Mouse (Mus musculus): ENCODE results near the gene Tspan18.

The Tspan18 gene

DNA sequence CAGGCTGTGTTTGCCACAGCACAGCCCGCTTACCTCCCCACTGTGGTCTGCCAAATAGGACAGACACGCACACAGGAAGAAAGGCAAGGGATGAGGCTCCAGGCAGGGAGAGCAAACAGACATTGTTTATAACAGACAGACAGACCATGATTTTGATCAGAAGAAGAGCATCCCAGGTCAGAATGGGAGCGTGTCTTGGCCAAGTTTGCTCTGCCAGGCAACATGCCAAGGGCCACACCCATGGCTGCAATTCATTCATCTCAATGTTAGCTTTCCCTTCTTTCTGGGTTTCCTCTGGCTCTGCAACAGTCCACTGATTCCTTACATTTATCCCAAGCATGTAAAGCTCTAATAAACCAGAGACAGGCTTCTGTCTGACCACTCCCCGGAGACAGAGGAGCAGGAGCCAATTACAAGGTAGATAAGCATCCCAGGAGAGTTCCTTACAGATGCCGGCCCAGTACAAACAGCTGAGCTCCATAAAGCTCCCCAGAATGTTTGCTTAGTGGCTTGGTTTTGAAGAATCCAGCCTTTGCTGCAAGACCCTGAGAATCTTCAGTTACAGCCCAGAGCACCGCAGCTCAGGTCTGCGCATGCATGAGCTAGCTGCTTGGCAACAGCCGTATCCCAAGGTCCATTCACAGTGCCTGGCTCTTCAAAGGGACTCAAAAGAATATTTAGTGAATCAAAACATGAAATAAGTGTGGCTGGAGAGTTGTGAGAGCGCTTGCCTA is 5.2 kb upstream of the Tspan18 start:
- DNase-seq (ENCODE audit: low spot score in 2 of 2): no peak

DNA sequence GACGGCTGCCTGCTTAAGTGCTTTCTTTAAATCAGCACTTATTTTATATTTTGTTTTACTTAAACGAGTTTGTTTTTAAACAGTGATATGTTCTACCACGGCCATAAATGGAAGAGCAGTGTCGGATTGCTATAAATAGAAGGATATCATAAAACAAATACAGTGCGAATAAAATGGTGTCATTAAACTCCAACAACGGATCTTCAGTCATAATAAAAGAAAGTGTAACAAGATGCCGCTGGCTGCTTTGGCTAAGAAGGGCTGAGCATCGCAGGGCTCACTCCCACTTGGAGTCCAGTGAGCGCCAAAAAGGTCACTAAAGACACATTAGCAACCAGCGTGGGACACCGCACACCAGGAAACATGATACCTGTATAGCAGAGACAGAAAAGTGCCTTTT is 1.7 kb upstream of the Tspan18 start:
- no peak for DNase-seq (ENCODE audit: low spot score in 2 of 2)

DNA sequence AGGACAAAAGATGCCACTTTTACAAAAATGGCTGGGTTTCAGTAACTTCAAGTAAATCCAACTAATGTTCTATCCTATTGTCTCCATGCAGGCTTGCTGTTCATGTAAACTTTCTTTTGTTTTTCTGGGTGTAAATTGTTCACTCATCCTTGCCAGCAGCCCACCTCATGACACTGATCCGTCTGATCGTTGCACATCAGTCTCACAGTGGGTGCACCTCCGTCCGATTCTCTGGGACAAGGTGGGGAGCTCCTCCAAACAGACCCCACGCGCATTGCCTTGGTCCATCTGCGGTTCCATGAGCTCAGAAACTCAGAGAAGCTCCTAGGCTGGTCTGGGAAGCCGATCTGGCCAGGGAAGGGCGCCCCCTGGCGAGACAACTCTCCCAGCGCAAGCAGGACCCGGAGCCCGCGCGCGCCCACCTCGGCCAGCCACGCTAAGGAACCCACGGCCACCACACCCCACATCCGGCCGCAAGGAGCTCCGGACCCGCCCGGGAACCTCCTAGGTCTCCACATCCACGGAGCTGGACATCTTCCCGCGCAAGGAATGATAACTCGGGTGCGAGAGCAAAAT is 976 bp downstream of the Tspan18 start:
- DNase-seq (ENCODE audit: low spot score in 2 of 2): peak in 1 of 2 experiments; percentile 63

DNA sequence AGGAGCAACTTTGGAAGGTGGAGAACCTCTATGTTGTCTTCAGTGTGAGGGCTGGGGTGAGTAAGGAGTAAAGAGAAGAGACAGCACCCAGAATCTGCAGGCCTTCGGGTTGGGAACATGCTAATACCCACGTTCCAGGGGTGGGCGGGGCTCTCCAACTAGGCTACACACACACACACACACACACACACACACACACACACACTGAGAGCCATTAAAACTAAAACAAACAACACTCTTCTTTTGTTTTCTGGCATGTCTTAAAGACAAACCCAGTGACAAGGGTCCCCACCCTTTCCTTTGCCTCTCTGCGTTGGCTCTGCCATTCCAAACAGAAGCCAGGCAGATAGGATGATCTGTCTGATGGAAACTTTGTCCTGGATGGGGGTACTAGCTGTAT is 2.0 kb downstream of the Tspan18 start:
- no peak for DNase-seq (ENCODE audit: low spot score in 2 of 2)

DNA sequence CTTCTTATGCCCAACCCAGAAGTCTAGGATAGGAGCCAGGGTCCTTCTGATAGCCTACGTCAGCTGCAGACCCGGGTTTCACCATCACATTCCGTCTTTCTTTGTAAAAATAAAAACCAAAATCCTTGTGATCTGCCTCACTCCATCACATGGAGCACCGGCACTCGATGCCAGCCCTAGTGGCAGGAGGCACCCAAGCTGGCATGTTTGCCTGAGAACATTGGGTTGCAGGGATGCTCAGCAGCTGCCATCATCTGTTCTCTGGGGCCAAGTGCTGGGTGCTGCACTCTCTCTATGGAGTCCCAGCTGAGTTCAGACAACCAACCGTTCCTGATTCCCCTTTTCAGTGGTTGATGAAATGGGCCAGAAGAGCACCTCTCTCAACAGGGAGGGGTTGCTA is 3.2 kb downstream of the Tspan18 start:
- DNase-seq (ENCODE audit: low spot score in 2 of 2): no peak

DNA sequence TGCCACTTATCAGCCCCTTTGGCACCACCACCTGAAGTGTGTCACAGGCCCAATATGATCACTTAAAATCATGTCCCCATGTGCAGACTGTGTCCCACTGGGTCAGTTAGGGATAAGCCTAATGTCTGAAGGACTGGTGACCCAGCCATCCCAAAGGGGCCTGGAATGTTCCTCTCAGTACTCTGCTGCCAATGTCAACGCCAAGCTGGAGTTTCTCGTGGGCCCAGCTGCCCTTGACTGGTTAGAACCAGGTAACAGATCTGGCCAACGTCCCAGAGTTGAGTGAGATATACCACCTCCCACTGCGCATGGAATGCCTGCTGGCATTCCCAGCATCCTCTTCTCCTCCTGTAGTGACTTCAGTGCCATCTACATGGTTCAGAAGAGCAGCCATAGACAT is 5.2 kb downstream of the Tspan18 start:
- no peak for DNase-seq (ENCODE audit: low spot score in 2 of 2)

DNA sequence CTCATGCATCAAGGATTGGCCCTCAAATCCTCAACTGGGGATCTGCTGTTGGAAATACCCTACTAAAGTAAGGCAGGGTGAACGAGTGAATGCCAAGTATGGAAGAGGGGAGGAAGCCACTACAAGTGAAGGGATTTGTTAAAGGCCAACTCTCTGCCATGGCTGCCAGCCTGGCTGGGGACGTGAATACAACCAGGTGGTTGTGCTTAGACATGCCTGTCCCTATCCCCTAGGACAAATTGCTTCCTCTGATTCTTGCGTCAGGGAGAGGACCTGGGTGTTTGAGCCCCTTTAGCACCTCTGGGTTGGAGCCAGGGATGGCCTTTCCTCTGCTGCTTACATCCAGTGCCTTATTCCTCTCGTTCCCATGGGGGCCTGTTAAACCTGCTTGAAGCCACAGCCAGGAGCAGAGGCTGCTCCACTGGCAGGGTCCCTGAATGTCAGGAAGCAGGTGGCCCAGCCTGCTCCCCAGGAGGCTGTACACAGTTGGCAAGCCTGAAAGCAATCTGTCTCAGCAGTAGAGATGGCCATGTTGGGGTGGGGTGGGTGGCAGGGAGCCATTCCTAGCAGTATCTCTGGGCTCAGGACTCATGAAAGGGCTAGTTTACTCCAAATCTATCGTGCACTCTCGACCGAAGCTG is 6.3 kb downstream of the Tspan18 start:
- no peak for DNase-seq (ENCODE audit: low spot score in 2 of 2)

DNA sequence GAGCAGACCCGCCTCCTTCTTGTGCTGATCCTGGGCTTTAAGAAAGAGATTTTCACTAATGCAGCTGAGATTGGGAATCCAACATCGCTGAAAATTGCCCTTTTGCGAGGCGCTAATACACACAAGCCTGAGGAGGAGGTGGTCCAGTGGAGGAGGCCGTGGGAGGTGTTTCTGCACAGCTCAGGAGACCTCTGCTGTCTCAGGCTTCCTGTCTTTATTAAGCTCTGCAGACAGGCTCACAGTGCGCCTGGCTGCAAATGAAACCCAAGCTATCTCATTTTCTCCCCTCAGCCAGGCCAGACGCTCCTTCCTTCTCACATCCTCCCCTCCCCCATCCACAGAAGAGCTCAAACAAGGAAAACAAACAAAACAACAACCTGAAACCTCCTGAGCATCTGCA is 9.6 kb downstream of the Tspan18 start:
- no peak for DNase-seq (ENCODE audit: low spot score in 2 of 2)

DNA sequence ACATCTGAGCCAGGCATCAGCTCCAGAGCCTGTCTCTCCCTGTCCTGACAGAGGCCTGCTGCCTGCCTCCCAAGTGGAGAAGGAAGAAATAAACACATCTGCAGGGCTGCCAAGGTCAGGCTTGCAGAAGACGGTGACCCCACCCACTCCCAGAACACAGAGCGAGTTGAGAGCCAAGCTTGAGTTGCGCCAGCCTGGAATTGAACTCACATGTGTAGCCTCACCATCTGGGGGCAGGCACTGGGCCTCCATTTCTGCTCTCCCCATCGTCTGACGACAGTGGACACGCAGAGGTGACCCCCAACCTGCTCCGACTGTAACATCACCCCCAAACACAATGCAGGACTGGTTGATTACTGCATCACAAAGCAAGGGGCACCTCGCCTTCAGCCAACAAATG is 12.4 kb downstream of the Tspan18 start:
- no peak for DNase-seq (ENCODE audit: low spot score in 2 of 2)

DNA sequence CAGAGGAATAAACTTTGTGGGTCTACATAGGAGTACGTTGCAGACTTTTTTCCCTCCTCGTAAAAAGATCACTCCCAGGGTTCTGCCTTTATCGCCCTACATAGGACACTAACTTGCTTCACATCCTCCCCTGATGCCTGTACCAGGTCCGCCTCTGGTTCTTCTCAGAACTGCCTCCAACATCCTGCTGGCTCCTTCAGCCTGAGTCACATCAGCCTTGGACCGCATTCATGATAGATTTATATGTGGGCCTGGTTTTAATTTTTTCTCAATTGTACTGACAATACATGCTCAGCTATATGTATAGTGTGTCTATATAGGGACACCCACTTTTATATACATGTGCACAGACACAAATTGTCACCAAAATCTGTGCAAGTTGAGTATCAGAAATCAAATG is 14.0 kb downstream of the Tspan18 start:
- no peak for DNase-seq (ENCODE audit: low spot score in 2 of 2)

DNA sequence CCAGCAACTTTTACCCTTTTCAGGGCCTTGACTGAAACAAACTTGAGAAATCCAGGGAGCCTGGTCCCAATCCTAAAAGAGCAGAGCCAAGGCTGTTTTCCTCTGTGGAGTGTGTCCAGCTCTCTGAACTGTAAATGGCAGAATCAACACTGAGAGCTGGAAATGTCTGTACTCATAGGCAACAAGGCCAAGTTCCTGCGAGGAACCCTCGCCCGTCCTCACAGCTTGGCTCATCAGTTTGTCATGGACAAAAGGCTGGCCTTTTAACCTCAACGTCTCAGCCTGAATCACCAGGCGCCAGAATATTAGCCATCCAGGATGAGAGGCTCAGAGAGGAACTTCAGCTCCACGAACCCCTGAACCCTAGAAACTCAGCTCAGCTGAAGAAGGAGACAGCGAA is 14.7 kb downstream of the Tspan18 start:
- DNase-seq (ENCODE audit: low spot score in 2 of 2): no peak

DNA sequence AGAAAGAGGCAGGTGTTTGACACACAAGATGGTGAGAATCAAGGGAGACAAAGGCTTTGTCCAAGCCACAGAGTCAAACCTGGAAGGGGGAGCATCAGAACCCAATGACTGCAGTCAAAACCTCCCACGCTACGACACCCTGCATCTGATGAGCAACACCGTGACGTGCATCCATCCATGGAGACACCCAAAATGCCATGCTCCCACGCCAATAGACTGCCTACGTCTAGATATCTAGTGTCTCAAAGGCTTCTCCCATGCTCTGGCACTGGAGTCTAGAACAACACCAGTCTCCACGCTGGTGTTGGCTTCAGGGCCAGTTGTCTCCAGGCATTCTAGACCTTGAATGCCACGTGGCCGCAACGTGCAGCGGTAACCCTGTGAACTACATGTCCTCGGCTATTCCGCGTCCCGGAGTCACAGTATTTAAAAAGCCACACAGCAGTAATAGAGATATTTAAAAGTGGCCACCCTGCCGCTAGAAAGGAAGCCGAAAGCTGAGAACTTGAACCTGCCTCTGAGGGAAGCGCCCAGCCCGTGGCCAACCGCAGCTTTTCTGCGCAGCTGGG is 15.4 kb downstream of the Tspan18 start:
- DNase-seq (ENCODE audit: low spot score in 2 of 2): no peak

DNA sequence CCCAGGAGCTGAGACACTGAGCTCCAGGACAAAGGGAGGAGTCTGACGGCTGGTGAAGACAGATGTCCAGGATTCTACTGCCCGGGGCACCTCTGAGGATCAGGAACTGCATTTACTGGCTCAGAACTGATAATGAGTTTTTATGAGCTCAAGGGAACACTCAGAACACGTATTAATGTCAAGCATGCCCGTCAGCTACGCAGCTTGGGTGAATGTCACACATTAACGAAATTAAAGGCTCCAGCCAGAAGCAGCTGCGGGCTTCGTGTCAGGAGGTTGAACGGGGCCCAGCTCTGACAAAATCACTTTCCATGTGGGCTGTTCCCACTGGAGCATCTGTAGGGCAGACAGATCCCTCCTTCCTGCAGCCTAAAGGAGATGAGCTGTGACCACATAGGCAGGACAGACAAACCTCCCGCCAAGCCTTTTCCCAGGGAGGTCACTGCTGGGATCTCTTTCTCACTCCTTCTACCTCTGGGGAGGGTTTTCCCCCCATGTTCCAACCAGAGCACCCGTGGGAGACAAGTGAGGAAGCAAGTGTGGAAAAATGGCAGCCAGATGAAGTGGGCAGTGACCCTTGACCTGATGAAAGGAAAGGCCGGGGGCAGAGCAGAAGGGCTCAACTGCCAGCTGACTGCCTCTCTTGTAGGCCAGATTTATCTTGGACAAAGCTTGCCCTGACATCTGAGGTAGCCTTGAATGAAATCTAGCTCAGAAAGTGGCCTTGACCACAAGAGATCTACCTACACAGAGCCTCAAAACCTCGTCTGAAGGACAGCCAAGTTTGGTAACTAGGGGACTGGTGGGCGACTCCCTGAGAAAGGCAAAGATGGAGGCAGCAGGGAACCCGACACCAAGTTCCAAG is 20.3 kb downstream of the Tspan18 start:
- DNase-seq (ENCODE audit: low spot score in 2 of 2): no peak

DNA sequence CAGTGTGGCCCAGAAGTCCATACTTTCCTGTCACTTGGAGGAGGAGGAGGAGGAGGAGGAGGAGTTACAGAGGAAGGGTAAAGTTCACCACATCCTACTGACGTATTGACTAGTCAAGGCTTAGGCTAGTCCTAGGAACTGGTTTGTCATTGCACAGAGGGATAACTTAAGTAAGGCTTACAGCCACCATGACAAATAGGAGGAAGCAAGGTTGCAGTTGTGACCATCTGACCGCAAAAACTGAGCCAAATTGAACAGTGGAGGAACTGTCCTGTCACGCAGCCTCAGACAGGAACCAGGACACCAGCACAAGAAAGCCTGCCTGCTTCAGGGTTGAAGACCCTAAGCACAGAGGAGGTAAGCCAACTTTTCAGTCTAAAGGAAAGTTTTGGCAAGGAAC is 21.8 kb downstream of the Tspan18 start:
- no peak for DNase-seq (ENCODE audit: low spot score in 2 of 2)

DNA sequence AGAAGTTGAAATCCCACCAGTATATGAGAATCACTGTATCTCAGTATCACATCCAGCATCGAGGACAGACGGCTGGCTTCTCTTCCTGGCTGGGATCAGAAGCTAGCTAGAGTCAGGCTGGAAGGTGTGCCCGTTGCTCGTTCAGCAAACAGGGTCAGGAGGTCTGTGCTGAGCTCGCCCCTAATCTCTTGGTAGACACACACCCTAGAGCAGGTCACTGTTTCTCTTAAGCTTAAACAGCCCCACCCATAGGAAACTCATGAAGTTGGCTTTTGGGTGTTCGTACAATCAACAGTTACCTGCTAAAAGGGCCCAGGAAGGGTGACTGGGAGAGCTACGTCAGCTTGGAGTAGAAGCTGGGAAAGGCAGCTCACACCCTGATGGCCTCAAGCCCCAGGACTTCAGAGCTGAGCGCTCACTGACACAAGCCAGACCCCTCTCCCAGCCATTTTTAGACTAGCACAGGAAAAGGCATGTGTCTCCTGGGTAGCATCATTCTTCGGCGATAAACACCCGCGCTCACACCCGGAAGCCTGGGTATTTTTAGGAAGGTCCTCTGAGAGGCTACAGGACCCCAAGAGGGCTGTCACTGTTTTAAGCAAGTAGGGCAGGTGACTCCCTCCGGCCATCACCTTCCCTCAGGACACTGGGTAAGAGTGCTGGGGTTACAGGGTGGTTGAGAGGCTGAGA is 24.4 kb downstream of the Tspan18 start:
- no peak for DNase-seq (ENCODE audit: low spot score in 2 of 2)

DNA sequence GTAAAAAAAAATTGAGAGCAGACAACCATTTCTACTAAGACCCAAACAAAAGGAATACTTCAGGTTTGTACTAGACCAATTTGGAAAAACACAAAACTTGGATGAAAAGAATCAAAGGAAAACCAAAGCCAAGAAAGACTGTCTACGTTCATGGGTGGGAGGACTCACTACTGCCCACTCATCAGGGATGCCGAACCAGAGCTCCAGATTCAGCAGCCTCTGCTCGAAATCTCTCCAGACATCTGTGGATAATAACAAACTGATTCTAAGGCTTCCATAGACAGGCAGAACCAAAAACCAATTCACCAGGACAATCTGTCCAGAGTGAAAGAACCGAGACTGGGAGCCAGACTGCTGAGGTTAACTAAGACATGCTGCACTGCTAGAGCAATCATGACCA is 27.4 kb downstream of the Tspan18 start:
- DNase-seq (ENCODE audit: low spot score in 2 of 2): no peak

DNA sequence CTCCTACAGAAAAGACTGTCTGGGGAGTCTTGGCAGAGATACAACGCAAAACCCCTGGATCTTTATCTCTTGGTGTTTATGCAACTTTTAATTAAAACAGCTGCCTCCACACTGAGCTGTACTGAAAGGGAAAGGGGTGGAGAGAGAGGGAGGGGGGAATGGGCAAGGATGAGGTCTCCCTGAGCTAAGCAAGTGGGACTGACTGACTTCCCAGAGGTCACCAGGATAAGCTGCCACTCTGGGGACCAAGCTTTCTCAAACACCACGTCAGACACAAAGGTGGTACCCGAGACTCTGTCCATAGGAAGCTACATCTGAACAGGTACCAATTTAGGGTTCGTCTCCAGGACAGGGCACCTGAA is 30.1 kb downstream of the Tspan18 start:
- no peak for DNase-seq (ENCODE audit: low spot score in 2 of 2)

DNA sequence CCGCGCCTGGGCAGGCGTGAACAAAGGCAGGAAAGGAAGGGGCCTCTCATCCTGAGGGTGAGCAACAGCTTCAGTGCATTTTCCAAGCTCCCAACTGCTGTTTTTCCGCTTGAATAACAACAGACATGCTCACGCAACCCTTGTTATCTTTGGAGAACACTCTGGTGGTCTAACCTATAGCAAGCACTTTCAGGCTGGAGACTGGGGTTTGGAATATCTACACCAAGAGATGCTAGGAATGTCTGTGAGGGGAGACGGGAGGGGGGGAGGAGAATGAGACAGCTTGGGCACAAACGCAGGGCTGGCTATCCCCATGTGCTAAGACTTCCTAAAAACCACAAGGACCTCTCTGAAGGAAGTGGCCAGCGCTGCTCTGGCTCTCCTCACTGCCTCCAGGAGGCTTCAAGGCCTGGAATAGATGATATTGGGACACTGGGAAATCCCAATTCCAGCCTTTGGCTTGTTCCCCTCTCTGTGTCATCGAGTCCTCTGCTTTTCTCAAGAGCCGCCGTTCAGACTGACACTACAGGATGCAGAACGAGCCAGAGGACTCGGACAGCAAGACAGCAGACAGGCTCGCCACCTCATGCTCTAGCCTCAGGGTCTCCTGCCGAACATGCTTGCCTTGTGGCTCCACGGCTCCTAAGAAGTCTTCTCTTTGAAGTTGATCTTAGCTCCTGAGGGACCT is 30.6 kb downstream of the Tspan18 start:
- no peak for DNase-seq (ENCODE audit: low spot score in 2 of 2)

DNA sequence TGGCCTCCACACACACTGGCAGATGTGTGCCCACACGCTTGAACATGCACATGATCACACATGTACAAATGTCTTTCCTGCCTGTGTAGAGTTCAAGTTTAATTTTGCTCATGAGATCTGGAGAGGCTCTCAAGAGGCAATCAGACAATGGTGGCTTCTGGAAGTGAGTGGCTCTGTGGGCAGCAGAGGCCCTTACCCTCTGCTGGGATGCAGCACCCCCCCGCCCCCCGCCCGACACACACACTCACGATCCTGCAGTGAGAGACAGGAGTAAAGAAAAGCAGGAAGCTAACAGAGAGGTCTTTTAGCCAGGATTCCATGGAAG is 31.1 kb downstream of the Tspan18 start:
- no peak for DNase-seq (ENCODE audit: low spot score in 2 of 2)

DNA sequence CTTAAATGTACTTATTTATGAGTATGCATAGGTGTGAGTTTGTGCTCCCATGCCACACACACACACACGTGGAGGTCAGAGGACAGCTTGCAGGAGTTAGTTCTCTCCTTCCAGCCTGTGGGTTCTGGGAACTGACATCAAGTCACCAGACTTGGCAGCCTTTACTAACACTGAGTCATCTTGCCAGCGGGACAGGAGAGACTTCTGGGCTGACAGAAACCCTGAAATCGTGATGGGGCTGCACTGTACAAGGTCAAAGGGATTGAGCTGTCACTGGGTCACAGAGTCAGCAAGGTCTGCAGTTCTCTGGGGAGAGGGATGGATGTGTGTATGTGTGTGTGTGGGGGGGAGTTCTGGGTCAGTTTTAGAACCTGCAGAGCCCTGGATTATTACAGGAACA is 36.6 kb downstream of the Tspan18 start:
- no peak for DNase-seq (ENCODE audit: low spot score in 2 of 2)
